Mouse (Mus musculus) brain, embryonic 14.5 days (tissue): Measurements from ENCODE around the gene Idh3b.

Experiments
- CTCF ChIP-seq: fragments of 200-500 bp; IDR thresholded peaks from 2 replicates; pipeline ENCODE4 v1.5.1; 2012; ENCODE audit warnings: inconsistent platforms, mild to moderate bottlenecking, moderate library complexity, borderline replicate concordance; ENCODE audit not compliant: insufficient read depth, insufficient read length; ENCODE audit errors: extremely low read depth
- POLR2A ChIP-seq: fragments of 200-500 bp; IDR thresholded peaks from 2 replicates; pipeline ENCODE4 v1.6.1; 2012; ENCODE audit warnings: mild to moderate bottlenecking, inconsistent platforms, borderline replicate concordance; ENCODE audit not compliant: poor library complexity, insufficient read depth, insufficient read length, severe bottlenecking; ENCODE audit errors: extremely low read depth

DNA sequence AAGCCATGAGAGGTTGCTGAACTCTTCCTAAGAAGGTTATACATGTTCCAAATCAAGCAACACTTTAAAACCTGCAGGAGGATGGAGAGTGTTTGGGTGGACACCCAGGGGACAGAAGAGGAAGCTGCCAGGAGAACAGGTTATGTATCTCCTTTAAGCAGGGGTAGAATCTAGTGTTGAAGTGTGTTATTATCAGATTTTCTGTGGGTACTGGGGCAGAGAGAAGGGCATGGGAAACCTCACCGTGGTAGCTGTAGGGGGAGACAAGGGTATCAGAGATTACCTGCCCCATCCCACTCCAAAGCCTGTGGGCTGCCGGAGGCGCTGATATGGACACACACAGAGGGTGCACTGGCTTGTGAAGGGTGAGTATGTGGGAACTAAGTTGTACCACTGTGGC is 8.7 kb upstream of the Idh3b start:
- no peak for TF ChIP-seq CTCF
- no peak for TF ChIP-seq POLR2A
